ENCODE assay signal across 9 mouse cellular contexts in the genomic region with DNA sequence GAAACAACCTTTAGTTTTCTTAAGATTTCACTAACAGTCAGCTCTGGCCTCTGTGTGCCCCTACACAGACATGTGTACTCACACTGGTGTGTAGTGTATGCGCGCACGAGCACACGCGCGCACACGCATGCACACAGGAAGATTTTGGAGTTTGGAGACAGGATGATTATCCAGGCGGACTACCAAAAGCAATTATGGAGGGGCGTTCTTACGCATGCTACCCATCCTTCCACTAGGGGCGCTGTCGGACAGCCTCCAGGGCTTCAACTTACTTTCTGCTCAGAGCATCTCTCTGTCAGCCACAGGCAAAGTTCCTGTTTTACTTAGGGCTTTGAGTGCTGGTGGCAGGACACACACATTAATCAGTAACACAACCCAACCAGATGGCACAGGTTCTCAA. TPM values are rescaled to one million over a fixed set of nuclear protein-coding genes. Genes with fewer than 3 reads are reported as not detected.
DNase-seq lines count a peak whose midpoint lies in the region; ATAC-seq and TF ChIP-seq lines count a peak whose summit lies in the region.
"Had no signal": no experiment of that assay in that cellular context is flagged by ENCODE, and none has a peak within 500 bp of the region (broad histone marks: within the 10 kb centered on the region; RNA-seq: fewer than 3 reads in every experiment).

No protein-coding gene starts in this region.

- peak; percentile 27 for DNase-seq in 3134 (ENCODE audit: extremely low read depth, insufficient read length, low spot score)
- peak; percentile 37 for DNase-seq in hindlimb bud, embryonic 11.5 days (ENCODE audit: extremely low spot score, low read depth, low spot score)
- DNase-seq in limb, embryonic 11.5 days (ENCODE audit: low spot score) = peak; percentile 81
- DNase-seq in midbrain, postnatal 0 days (ENCODE audit: low spot score) = peak; percentile 64
- DNase-seq in thymus, postnatal 10 days (ENCODE audit: low spot score in 2 of 2) = peak; percentile 17 to 71

- peak; percentile 91 for TF ChIP-seq CTCF in ES-Bruce4 (IDR thresholded peaks at IDR 0.05; ENCODE audit: low read depth, low read length)
- TF ChIP-seq CTCF in midbrain, postnatal 0 days (IDR thresholded peaks at IDR 0.05) = peak; percentile 78

- H3K4me3 ChIP-seq in ES-Bruce4 (ENCODE audit: low read depth, low read length) = no peak overlapping the region
- H3K4me3 ChIP-seq in forebrain, embryonic 13.5 days = no peak overlapping the region
- no peak overlapping the region for H3K4me3 ChIP-seq in limb, embryonic 11.5 days (ENCODE audit: low read depth, low read length)
- no peak overlapping the region for H3K4me3 ChIP-seq in midbrain, postnatal 0 days (ENCODE audit: low read depth, low read length)
- H3K4me3 ChIP-seq: heart, embryonic 13.5 days had no signal

- H3K36me3 ChIP-seq in ES-Bruce4 (ENCODE audit: control insufficient read depth, insufficient read depth, low read length, poor library complexity, severe bottlenecking) = no peaks in the 10 kb centered on the region
- H3K36me3 ChIP-seq in forebrain, embryonic 13.5 days (ENCODE audit: poor library complexity, severe bottlenecking) = no peaks in the 10 kb centered on the region
- no peaks in the 10 kb centered on the region for H3K36me3 ChIP-seq in limb, embryonic 11.5 days (ENCODE audit: control insufficient read depth, insufficient read depth, low read length)
- H3K36me3 ChIP-seq in midbrain, postnatal 0 days (ENCODE audit: insufficient read depth, low read length) = no peaks in the 10 kb centered on the region

- no peaks in the 10 kb centered on the region for H3K9me3 ChIP-seq in ES-Bruce4 (replicated peaks; ENCODE audit: control insufficient read depth, insufficient read depth, low read length, poor library complexity, severe bottlenecking)
- no peaks in the 10 kb centered on the region for H3K9me3 ChIP-seq in forebrain, embryonic 13.5 days (replicated peaks)
- no peaks in the 10 kb centered on the region for H3K9me3 ChIP-seq in limb, embryonic 11.5 days (ENCODE audit: control insufficient read depth, low read length)
- H3K9me3 ChIP-seq in midbrain, postnatal 0 days (ENCODE audit: low read length) = no peaks in the 10 kb centered on the region
- H3K9me3 ChIP-seq: heart, embryonic 13.5 days had no signal

- no peaks in the 10 kb centered on the region for H3K4me1 ChIP-seq in ES-Bruce4 (ENCODE audit: control insufficient read depth, insufficient read depth, low read length)
- no peaks in the 10 kb centered on the region for H3K4me1 ChIP-seq in forebrain, embryonic 13.5 days
- H3K4me1 ChIP-seq in limb, embryonic 11.5 days (ENCODE audit: control insufficient read depth, insufficient read depth, low read length) = no peaks in the 10 kb centered on the region
- no peaks in the 10 kb centered on the region for H3K4me1 ChIP-seq in midbrain, postnatal 0 days (ENCODE audit: insufficient read depth, low read length)
- H3K4me1 ChIP-seq: heart, embryonic 13.5 days had no signal

- 41% methylated on average over 12 of the region's 12 CpGs for WGBS in forebrain, embryonic 13.5 days
- WGBS in limb, embryonic 11.5 days = 42% methylated on average over 12 of the region's 12 CpGs
- WGBS in midbrain, postnatal 0 days = 40% methylated on average over 12 of the region's 12 CpGs

- H3K27me3 ChIP-seq in ES-Bruce4 (ENCODE audit: control insufficient read depth, insufficient read depth, low read length, poor library complexity, severe bottlenecking) = no peaks in the 10 kb centered on the region
- no peaks in the 10 kb centered on the region for H3K27me3 ChIP-seq in forebrain, embryonic 13.5 days
- H3K27me3 ChIP-seq in limb, embryonic 11.5 days (ENCODE audit: control insufficient read depth, insufficient read depth, low read length) = no peaks in the 10 kb centered on the region
- no peaks in the 10 kb centered on the region for H3K27me3 ChIP-seq in midbrain, postnatal 0 days (ENCODE audit: insufficient read depth, low read length)
- H3K27me3 ChIP-seq: heart, embryonic 13.5 days had no signal

- H3K27ac ChIP-seq in ES-Bruce4 (ENCODE audit: insufficient read depth, low read length) = no peak overlapping the region
- no peak overlapping the region for H3K27ac ChIP-seq in forebrain, embryonic 13.5 days
- H3K27ac ChIP-seq in limb, embryonic 11.5 days (replicated peaks; ENCODE audit: low read depth, low read length) = no peak overlapping the region
- H3K27ac ChIP-seq in midbrain, postnatal 0 days (ENCODE audit: low read depth, low read length) = no peak overlapping the region
- H3K27ac ChIP-seq: heart, embryonic 13.5 days had no signal

- no peak for TF ChIP-seq EP300 in ES-Bruce4 (IDR thresholded peaks at IDR 0.05; ENCODE audit: insufficient read depth, low read depth, low read length)

- no peak overlapping the region for H3K4me2 ChIP-seq in forebrain, embryonic 13.5 days
- H3K4me2 ChIP-seq in limb, embryonic 11.5 days (ENCODE audit: low read depth, severe bottlenecking) = no peak overlapping the region
- H3K4me2 ChIP-seq in midbrain, postnatal 0 days (ENCODE audit: low read depth, low read length, poor library complexity, severe bottlenecking) = no peak overlapping the region
- H3K4me2 ChIP-seq: heart, embryonic 13.5 days had no signal

- no peak overlapping the region for H3K9ac ChIP-seq in ES-Bruce4 (ENCODE audit: low read depth, poor library complexity, severe bottlenecking)
- H3K9ac ChIP-seq in forebrain, embryonic 13.5 days = no peak overlapping the region
- H3K9ac ChIP-seq in limb, embryonic 11.5 days (ENCODE audit: low read length) = no peak overlapping the region
- no peak overlapping the region for H3K9ac ChIP-seq in midbrain, postnatal 0 days (replicated peaks; ENCODE audit: low read length, poor library complexity, severe bottlenecking)
- H3K9ac ChIP-seq: heart, embryonic 13.5 days had no signal

- no peak for TF ChIP-seq POLR2A in ES-Bruce4 (IDR thresholded peaks at IDR 0.05; ENCODE audit: insufficient read depth, low read length)

- peak; percentile 26; the same call in 1 of the 2 replicates for ATAC-seq in cerebellum, adult (ENCODE audit: insufficient number of reproducible peaks, low FRiP score, low TSS enrichment)
- ATAC-seq in forebrain, embryonic 13.5 days = peak; percentile 59
- no peak for ATAC-seq in limb, embryonic 11.5 days (ENCODE audit: insufficient number of reproducible peaks, low FRiP score, low TSS enrichment, low read depth)
- ATAC-seq in midbrain, postnatal 0 days (ENCODE audit: low FRiP score) = peak; percentile 60; the same call in 1 of the 2 replicates

RNA-seq across cellular contexts. Expression of a gene that starts 57.6 kb away (rescaled TPM):
- polyA plus RNA-seq in ES-Bruce4 (2011; ENCODE audit: insufficient read depth, insufficient read length, low read depth, missing spikeins) = 59.1 and 69.8 TPM in 2 replicates
- 14.5 and 16.2 TPM in 2 replicates for polyA plus RNA-seq in forebrain, embryonic 13.5 days (2015; fragmentation: Nextera tagmentation; extraction: Ambion mirVana)
- 17.9 and 22.2 TPM in 2 replicates for polyA plus RNA-seq in limb, embryonic 11.5 days (2014; fragmentation: Nextera tagmentation; extraction: Ambion mirVana)
- total RNA-seq in midbrain, postnatal 0 days (2014; rRNA removed) = 81.3 and 95.7 TPM in 2 replicates
- polyA plus RNA-seq in midbrain, postnatal 0 days (2015; fragmentation: Nextera tagmentation; extraction: Ambion mirVana) = 70.5 and 73.2 TPM in 2 replicates

Comparison
In these comparisons a context has a peak if more than half of its experiments do, and no peak if none do; other contexts are left out.
1. DNase-seq: peak in every context shown above with its lines; median percentile 81 in limb, embryonic 11.5 days; 64 in midbrain, postnatal 0 days; 44 in thymus, postnatal 10 days; 37 in hindlimb bud, embryonic 11.5 days; 27 in 3134.